Mouse (Mus musculus) MEL (cell line): ENCODE measurements around the gene Lrrc25. TPM values are rescaled to one million over a fixed set of nuclear protein-coding genes. Genes with fewer than 3 reads are reported as not detected.

ENCODE experiments used
- DNase-seq: peaks from one replicate; pipeline ENCODE4 v3.0.0; 2011; ENCODE audit warnings: low read depth, low spot score
- H3K27ac ChIP-seq: 2 replicates; pipeline ENCODE4 v1.5.1; 2012; ENCODE audit warnings: low read depth, mild to moderate bottlenecking, control low read depth, low read length, moderate library complexity; ENCODE audit not compliant: control insufficient read depth
- H3K27me3 ChIP-seq, 2 experiments: fragments of 150-350 bp in 1 of 2; sonication (generic) in 1 of 2; 2 replicates each; pipeline ENCODE4 v1.6.1; 2012; ENCODE audit warnings: low read length in 2 of 2, mild to moderate bottlenecking in 2 of 2, improper control_type of control experiment in 1 of 2, moderate library complexity in 1 of 2; ENCODE audit not compliant: insufficient read depth in 2 of 2, control insufficient read depth in 1 of 2
- H3K36me3 ChIP-seq, 2 experiments: 2 replicates each; pipeline ENCODE4 v1.6.1; 2012 to 2014; ENCODE audit warnings: low read length in 2 of 2, improper control_type of control experiment in 1 of 2, inconsistent platforms in 1 of 2, mild to moderate bottlenecking in 1 of 2; ENCODE audit not compliant: insufficient read depth in 2 of 2, control insufficient read depth in 1 of 2
- H3K4me1 ChIP-seq, 2 experiments: fragments of 150-350 bp in 1 of 2; sonication (generic) in 1 of 2; 2 replicates each; pipeline ENCODE4 v1.6.1; 2012; ENCODE audit warnings: low read length in 2 of 2, improper control_type of control experiment in 1 of 2, mild to moderate bottlenecking in 1 of 2; ENCODE audit not compliant: insufficient read depth in 2 of 2, control insufficient read depth in 1 of 2
- H3K4me3 ChIP-seq, 2 experiments: fragments of 150-350 bp in 1 of 2; sonication (generic) in 1 of 2; 2 replicates each; pipeline ENCODE4 v1.5.1; 2012; ENCODE audit warnings: low read depth in 2 of 2, low read length in 2 of 2, mild to moderate bottlenecking in 2 of 2, moderate library complexity in 2 of 2, control low read depth in 1 of 2, improper control_type of control experiment in 1 of 2; ENCODE audit not compliant: control insufficient read depth in 1 of 2, insufficient read depth in 1 of 2
- H3K79me2 ChIP-seq: 2 replicates; pipeline ENCODE4 v1.6.1; 2012; ENCODE audit warnings: mild to moderate bottlenecking, low read length, moderate library complexity; ENCODE audit not compliant: control insufficient read depth, poor library complexity, insufficient read depth
- H3K9ac ChIP-seq: 2 replicates; pipeline ENCODE4 v1.6.1; 2012; ENCODE audit warnings: low read depth, mild to moderate bottlenecking, control low read depth, low read length, moderate library complexity; ENCODE audit not compliant: control insufficient read depth, poor library complexity, severe bottlenecking
- H3K9me3 ChIP-seq: fragments of 150-350 bp; sonication (generic); replicated peaks from 2 replicates; pipeline ENCODE4 v1.6.1; 2012; ENCODE audit warnings: mild to moderate bottlenecking, low read length, improper control_type of control experiment, moderate library complexity; ENCODE audit not compliant: insufficient read depth
- CHD1 ChIP-seq: IDR thresholded peaks from 2 replicates; pipeline ENCODE4 v1.6.1; 2012; ENCODE audit warnings: low read depth, mild to moderate bottlenecking, inconsistent platforms, low read length, improper control_type of control experiment
- CHD2 ChIP-seq: IDR thresholded peaks from 2 replicates; pipeline ENCODE4 v1.6.1; 2011; ENCODE audit warnings: low read length, improper control_type of control experiment
- ELF1 ChIP-seq: IDR thresholded peaks from 2 replicates; pipeline ENCODE4 v1.6.1; 2014; ENCODE audit warnings: low read depth, mild to moderate bottlenecking, inconsistent platforms, low read length, improper control_type of control experiment, moderate library complexity
- ETS1 ChIP-seq: IDR thresholded peaks from 2 replicates; pipeline ENCODE4 v1.6.1; 2012; ENCODE audit warnings: low read depth, mild to moderate bottlenecking, inconsistent platforms, low read length, improper control_type of control experiment, moderate library complexity
- GABPA ChIP-seq: IDR thresholded peaks from 2 replicates; pipeline ENCODE4 v1.6.1; 2012; ENCODE audit warnings: low read depth, mild to moderate bottlenecking, inconsistent platforms, low read length, improper control_type of control experiment, moderate library complexity
- GATA1 ChIP-seq: IDR thresholded peaks from 2 replicates; pipeline ENCODE4 v1.6.1; 2011; ENCODE audit warnings: low read depth, low read length, improper control_type of control experiment
- HCFC1 ChIP-seq: IDR thresholded peaks from 2 replicates; pipeline ENCODE4 v1.6.1; 2012; ENCODE audit warnings: low read depth, mild to moderate bottlenecking, inconsistent platforms, low read length, improper control_type of control experiment, moderate library complexity
- JUND ChIP-seq: IDR thresholded peaks from 2 replicates; pipeline ENCODE4 v1.6.1; 2011; ENCODE audit warnings: low read depth, mild to moderate bottlenecking, improper control_type of control experiment, low read length
- MAFK ChIP-seq: IDR thresholded peaks from 2 replicates; pipeline ENCODE4 v1.6.1; 2011; ENCODE audit warnings: low read depth, mild to moderate bottlenecking, low read length, improper control_type of control experiment, borderline replicate concordance
- MAX ChIP-seq: IDR thresholded peaks from 2 replicates; pipeline ENCODE4 v1.6.1; 2011; ENCODE audit warnings: low read length, improper control_type of control experiment
- MAZ ChIP-seq: IDR thresholded peaks from 2 replicates; pipeline ENCODE4 v1.6.1; 2012; ENCODE audit warnings: low read depth, mild to moderate bottlenecking, inconsistent platforms, low read length, improper control_type of control experiment
- MEF2A ChIP-seq: IDR thresholded peaks from 2 replicates; pipeline ENCODE4 v1.6.1; 2014; ENCODE audit warnings: low read depth, mild to moderate bottlenecking, inconsistent platforms, low read length, improper control_type of control experiment; ENCODE audit not compliant: poor library complexity, insufficient replicate concordance, severe bottlenecking; ENCODE audit errors: extremely low read depth
- MXI1 ChIP-seq: IDR thresholded peaks from 2 replicates; pipeline ENCODE4 v1.6.1; 2011; ENCODE audit warnings: mild to moderate bottlenecking, low read depth, low read length, improper control_type of control experiment
- MYB ChIP-seq: IDR thresholded peaks from 2 replicates; pipeline ENCODE4 v1.6.1; 2011; ENCODE audit warnings: mild to moderate bottlenecking, low read depth, low read length, improper control_type of control experiment
- MYC ChIP-seq: IDR thresholded peaks from 2 replicates; pipeline ENCODE4 v1.6.1; 2011; ENCODE audit warnings: low read depth, mild to moderate bottlenecking, low read length, improper control_type of control experiment, moderate library complexity
- NELFE ChIP-seq: IDR thresholded peaks from 2 replicates; pipeline ENCODE4 v1.6.1; 2011; ENCODE audit warnings: low read depth, low read length, improper control_type of control experiment
- NRF1 ChIP-seq: IDR thresholded peaks from 2 replicates; pipeline ENCODE4 v1.6.1; 2014; ENCODE audit warnings: low read depth, mild to moderate bottlenecking, inconsistent platforms, low read length, improper control_type of control experiment, moderate library complexity; ENCODE audit not compliant: poor library complexity, insufficient read depth, severe bottlenecking
- POLR2A ChIP-seq, 2 experiments: IDR thresholded peaks; 2 replicates each; pipeline ENCODE4 v1.6.1; 2011 to 2012; ENCODE audit warnings: low read length in 2 of 2, mild to moderate bottlenecking in 2 of 2, control low read depth in 1 of 2, improper control_type of control experiment in 1 of 2, low read depth in 1 of 2, moderate library complexity in 1 of 2; ENCODE audit not compliant: control insufficient read depth in 1 of 2, insufficient read depth in 1 of 2, poor library complexity in 1 of 2
- POLR2AphosphoS2 ChIP-seq: IDR thresholded peaks from 2 replicates; pipeline ENCODE4 v1.6.1; 2011; ENCODE audit warnings: low read length, improper control_type of control experiment
- POLR2AphosphoS5 ChIP-seq: IDR thresholded peaks from 2 replicates; pipeline ENCODE4 v1.6.1; 2012; ENCODE audit warnings: low read depth, borderline replicate concordance, mild to moderate bottlenecking, inconsistent platforms, low read length, moderate library complexity, mixed read lengths
- RAD21 ChIP-seq: IDR thresholded peaks from 2 replicates; pipeline ENCODE4 v1.6.1; 2011; ENCODE audit warnings: mild to moderate bottlenecking, low read depth, low read length, improper control_type of control experiment
- RCOR1 ChIP-seq: IDR thresholded peaks from 2 replicates; pipeline ENCODE4 v1.6.1; 2012; ENCODE audit warnings: low read depth, mild to moderate bottlenecking, inconsistent platforms, low read length, improper control_type of control experiment
- SMC3 ChIP-seq: IDR thresholded peaks from 2 replicates; pipeline ENCODE4 v1.6.1; 2011; ENCODE audit warnings: low read depth, low read length, improper control_type of control experiment
- TAL1 ChIP-seq: IDR thresholded peaks from 2 replicates; pipeline ENCODE4 v1.6.1; 2012; ENCODE audit warnings: mild to moderate bottlenecking, inconsistent platforms, low read length, moderate library complexity, mixed read lengths
- TCF12 ChIP-seq: IDR thresholded peaks from 2 replicates; pipeline ENCODE4 v1.6.1; 2014; ENCODE audit warnings: low read depth, mild to moderate bottlenecking, inconsistent platforms, low read length, improper control_type of control experiment, moderate library complexity
- UBTF ChIP-seq: IDR thresholded peaks from 2 replicates; pipeline ENCODE4 v1.6.1; 2012; ENCODE audit warnings: low read depth, mild to moderate bottlenecking, inconsistent platforms, low read length, improper control_type of control experiment, moderate library complexity, borderline replicate concordance; ENCODE audit not compliant: insufficient read depth
- USF1 ChIP-seq: IDR thresholded peaks from 2 replicates; pipeline ENCODE4 v1.6.1; 2014; ENCODE audit warnings: low read depth, mild to moderate bottlenecking, inconsistent platforms, low read length, improper control_type of control experiment, moderate library complexity
- USF2 ChIP-seq, 2 experiments: IDR thresholded peaks; 2 replicates each; pipeline ENCODE4 v1.6.1; 2011 to 2012; ENCODE audit warnings: improper control_type of control experiment in 2 of 2, low read length in 2 of 2, borderline replicate concordance in 1 of 2, inconsistent platforms in 1 of 2, low read depth in 1 of 2, mild to moderate bottlenecking in 1 of 2; ENCODE audit not compliant: insufficient read depth in 1 of 2
- ZC3H11A ChIP-seq: IDR thresholded peaks from 2 replicates; pipeline ENCODE4 v1.6.1; 2012; ENCODE audit warnings: low read depth, mild to moderate bottlenecking, inconsistent platforms, low read length, improper control_type of control experiment
- ZKSCAN1 ChIP-seq: IDR thresholded peaks from 2 replicates; pipeline ENCODE4 v1.6.1; 2012; ENCODE audit warnings: low read depth, mild to moderate bottlenecking, inconsistent platforms, low read length, improper control_type of control experiment, moderate library complexity
- ZMIZ1 ChIP-seq: IDR thresholded peaks from 2 replicates; pipeline ENCODE4 v1.6.1; 2012; ENCODE audit warnings: low read depth, mild to moderate bottlenecking, inconsistent platforms, low read length, improper control_type of control experiment, moderate library complexity
- polyA plus RNA-seq, 2 experiments: library from polyadenylated mRNA; stranded (reverse) in 1 of 2; unstranded in 1 of 2; fragments of >175 nt in 1 of 2; fragments of >200 nt in 1 of 2; gene quantifications; 2 replicates each; pipeline versions ENCODE4 v1.2.1 to v1.2.4; 2012; ENCODE audit warnings: low replicate concordance in 2 of 2, low read depth in 1 of 2; ENCODE audit not compliant: insufficient read length in 2 of 2, insufficient read depth in 1 of 2, missing spikeins in 1 of 2
- total RNA-seq: library from RNA; depleted of rRNA; stranded (reverse); fragments of 300-350 nt; gene quantifications from 2 replicates; pipeline ENCODE4 v1.2.3, GENCODE M21; 2012

Gene Lrrc25
- total and polyA plus RNA-seq, 3 experiments: 0.39 to 1.1 TPM; not detected in 1

- TF ChIP-seq NRF1 (no peak), MEF2A (no peak), MYC (0 out of 2 replicates have a peak, but pooled peaks have one; percentile 7), ZC3H11A (no peak), JUND (no peak), SMC3 (no peak), POLR2A (IDR thresholded peaks at IDR 0.05; ENCODE audit: control insufficient read depth in 1 of 2, insufficient read depth in 1 of 2, low read depth in 1 of 2, low read length in 2 of 2, poor library complexity in 1 of 2) (no peak), NELFE (peak; percentile 18; the same call in 1 of the 2 replicates), MAFK (peak; percentile 19; the same call in 1 of the 2 replicates), MXI1 (0 out of 2 replicates have a peak, but pooled peaks have one; percentile 18), POLR2AphosphoS5 (no peak), ETS1 (no peak; the same call in 1 of the 2 replicates), MAZ (no peak), MYB (no peak), HCFC1 (0 out of 2 replicates have a peak, but pooled peaks have one; percentile 18), ZKSCAN1 (no peak), ZMIZ1 (no peak), TAL1 (peak; percentile 61)
Observed at GRCm38 (mm10) chr8:70648921-70649320, 33.0 kb downstream of the Lrrc25 start (continued).

GRCm38 (mm10) chr8:70649324-70649723, 33.4 kb downstream of the Lrrc25 start:
- DNase-seq: peak; percentile 94
- Histone ChIP-seq H3K9me3 (no peaks in the 10 kb centered on the region), H3K4me1 (peaks cover 9 to 30% of the 10 kb centered on the region in 2 experiments), H3K79me2 (no peaks in the 10 kb centered on the region), H3K27me3 (no peaks in the 10 kb centered on the region), H3K36me3 (peaks cover 2 to 24% of the 10 kb centered on the region in 2 experiments; a peak in 3 of 4 replicates), H3K4me3 (no peak overlapping the region), H3K9ac (peak overlapping the region; percentile 26), H3K27ac (peak overlapping the region; percentile 70)
- TF ChIP-seq MAZ: no peak; the same call in 1 of the 2 replicates
- no peak for TF ChIP-seq MAX
- TF ChIP-seq POLR2AphosphoS5: no peak
- TF ChIP-seq GABPA: no peak
- peak; percentile 64; the same call in 1 of the 2 replicates for TF ChIP-seq RCOR1
- TF ChIP-seq TCF12: peak; percentile 61
- no peak for TF ChIP-seq UBTF
- no peak for TF ChIP-seq JUND
- peak in 1 of 2 experiments; percentile 50; a peak in 1 of 4 replicates for TF ChIP-seq USF2 (IDR thresholded peaks at IDR 0.05; ENCODE audit: borderline replicate concordance in 1 of 2, insufficient read depth in 1 of 2, low read depth in 1 of 2, low read length in 2 of 2)
- no peak for TF ChIP-seq MEF2A
- TF ChIP-seq CHD1: no peak
- no peak for TF ChIP-seq ZKSCAN1
- no peak for TF ChIP-seq SMC3
- TF ChIP-seq NRF1: no peak
- TF ChIP-seq GATA1: peak; percentile 62
- no peak for TF ChIP-seq MYB
- no peak for TF ChIP-seq CHD2
- no peak for TF ChIP-seq MAFK
- peak; percentile 18; the same call in 1 of the 2 replicates for TF ChIP-seq TAL1
- peak; percentile 52; the same call in 1 of the 2 replicates for TF ChIP-seq POLR2AphosphoS2
- peak; percentile 71 for TF ChIP-seq MXI1
- TF ChIP-seq ZC3H11A: no peak
- TF ChIP-seq ELF1: no peak
- peak; percentile 92 for TF ChIP-seq USF1
- TF ChIP-seq RAD21: no peak
